Mouse (Mus musculus) ovary, postnatal 36 days (tissue): ENCODE results near the gene Zfhx3.
A peak's percentile ranks its signal among the peaks of the same experiment; 100 is the strongest.

Experiments used
- DNase-seq: peaks from one replicate; pipeline ENCODE4 v3.0.0; 2022; ENCODE audit warnings: low spot score, mixed read lengths

The Zfhx3 gene

DNA sequence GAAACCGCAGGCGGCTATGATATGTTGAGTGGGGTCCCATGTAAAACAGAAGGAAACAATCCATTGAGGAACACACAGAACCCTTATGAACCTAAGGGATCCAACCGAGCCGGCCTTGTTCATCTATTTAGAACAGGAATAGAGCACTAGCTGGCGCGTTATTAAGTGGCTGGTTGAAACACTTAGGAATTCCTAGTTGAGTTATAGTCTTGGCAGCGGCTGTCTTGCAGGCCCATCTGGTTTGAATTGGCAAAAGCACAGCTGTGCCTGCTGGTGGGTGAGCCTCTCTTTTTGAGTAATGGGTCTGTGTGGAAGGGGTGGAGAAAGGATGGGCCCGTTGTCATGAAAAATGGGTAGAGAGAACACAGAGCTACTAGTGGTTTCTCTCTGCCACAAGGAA, 610.1 kb downstream of the Zfhx3 start:
- DNase-seq = no peak

DNA sequence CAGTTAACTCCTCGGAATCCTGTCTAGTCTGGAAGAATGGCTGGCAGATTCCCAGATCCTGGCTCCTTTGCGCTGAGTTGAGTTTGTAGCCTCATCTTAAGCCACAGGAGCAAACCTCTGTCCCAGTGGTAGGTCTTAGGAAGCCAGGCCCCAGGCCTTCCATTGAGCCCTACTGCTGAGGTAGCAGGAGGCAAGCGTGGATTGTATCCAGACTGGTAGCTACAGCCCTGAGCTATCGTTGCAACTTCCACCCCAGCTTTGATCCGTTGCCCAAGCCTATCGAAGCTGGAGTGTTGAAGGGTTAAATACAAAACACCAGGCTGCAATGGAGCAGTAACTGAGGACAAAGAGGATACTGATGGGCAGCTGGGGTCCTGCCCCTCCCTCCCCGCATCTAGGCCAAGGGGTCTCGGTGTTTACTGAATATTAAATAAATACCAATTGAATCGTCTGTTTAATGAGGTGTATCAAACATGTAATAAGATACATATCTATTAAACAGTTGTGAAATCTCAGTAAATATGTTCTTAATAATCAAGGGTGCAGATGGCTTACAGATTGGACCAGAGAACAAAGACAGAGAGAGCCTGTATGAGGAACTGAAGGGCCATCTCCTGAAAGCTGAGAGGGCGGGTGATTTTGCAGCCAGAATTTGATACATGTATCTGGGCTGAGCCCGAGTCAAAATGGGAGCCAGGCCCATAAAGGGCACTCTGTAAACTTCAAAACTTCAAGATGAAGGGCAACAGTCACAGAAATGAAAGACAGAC, 611.5 kb downstream of the Zfhx3 start:
- DNase-seq = no peak

DNA sequence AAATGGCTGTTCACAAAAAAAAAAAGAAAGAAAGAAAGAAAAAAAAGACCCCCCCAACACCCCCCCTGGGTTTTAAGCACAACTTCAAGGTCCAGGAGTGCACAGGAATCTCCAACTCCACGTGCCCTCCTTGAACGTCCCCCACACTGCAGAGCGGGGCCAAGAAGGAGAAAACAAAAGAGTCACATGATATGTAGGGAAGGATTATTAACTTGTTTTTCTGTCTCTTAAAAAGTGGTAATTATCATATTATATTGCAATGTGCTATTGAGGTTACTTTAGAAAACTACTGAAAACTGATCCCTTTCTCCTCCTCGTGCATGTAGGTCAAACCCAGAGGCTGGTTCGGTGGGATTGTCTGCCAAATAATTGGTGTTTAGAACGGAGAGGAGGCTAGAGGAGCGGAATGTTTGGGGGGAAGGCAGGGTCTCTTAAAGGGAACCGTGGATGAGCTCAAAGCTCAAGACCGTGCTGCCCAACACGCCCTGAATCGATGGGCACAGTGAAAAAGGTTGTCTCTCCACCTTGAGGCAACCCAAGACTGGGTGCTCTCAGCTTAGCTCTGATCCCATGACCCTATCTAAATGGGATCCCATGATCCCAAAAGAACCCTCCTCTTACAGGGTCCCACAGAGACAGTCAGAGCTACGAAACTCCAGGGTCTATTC, 612.3 kb downstream of the Zfhx3 start:
- DNase-seq = no peak

DNA sequence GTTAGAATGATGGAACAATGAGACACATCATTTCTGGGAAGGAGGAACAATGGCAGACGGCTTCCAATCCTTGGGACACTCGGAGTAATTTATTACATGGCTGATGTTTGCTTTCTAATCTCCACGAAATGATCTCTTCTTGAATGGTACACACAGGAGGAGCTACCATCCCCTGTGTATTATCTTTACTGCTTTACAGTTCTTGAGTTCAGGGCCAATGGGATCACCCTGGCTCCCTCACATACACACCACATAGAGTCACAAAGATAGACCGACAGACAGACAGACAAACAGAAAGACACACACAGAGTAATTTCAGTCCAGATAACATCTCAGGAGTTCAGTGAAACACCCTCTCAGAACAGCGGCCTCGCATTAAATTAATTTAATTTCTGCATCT, 621.0 kb downstream of the Zfhx3 start:
- no peak for DNase-seq

DNA sequence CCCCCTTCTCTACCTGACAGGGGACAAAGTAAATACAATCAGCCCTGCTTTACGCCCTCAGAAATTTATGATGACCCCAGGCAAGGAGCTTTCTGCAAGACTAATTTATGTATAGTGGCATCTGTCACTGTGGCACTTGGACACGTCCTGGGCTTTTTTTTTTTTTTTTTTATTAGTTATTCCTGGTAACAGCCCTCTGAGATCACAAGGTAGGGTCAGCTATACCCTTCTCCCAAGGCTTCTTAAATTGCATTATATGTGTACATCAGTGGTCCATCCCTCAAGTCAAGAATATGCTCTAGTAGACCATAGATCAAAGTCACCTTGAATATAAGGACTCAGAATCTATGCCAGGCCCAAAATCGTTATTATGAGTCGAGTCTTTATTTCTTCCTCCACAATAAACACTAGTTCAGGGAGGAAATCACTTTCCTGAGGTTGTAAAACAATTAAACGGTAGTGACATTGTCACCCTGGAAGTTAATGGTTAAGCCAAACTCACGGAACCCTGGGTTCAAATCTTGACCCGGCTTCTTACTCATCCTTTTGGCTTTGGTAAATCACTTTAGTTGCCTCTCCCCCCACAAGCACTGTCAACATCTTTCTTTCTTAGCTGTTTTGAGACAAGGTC, 621.6 kb downstream of the Zfhx3 start:
- DNase-seq = no peak

DNA sequence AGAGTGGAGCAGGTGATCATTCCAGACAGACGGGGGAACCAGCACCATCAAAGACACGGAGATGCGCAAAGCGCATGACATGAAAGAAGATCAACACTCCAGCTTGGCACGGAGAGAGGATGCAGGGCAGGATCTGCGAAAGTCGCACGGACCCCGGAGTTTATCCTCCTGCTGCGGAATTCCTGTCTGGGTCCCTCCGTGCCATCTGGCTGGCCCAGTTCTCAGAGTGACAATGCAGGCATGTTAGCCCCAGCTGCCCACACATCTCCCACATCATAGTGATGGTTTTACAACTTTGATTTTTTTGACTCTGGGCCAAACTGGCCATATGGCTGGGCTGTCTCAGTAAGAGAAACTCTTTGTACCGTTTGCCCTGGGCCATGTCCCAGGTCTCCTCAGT, 623.6 kb downstream of the Zfhx3 start:
- no peak for DNase-seq

DNA sequence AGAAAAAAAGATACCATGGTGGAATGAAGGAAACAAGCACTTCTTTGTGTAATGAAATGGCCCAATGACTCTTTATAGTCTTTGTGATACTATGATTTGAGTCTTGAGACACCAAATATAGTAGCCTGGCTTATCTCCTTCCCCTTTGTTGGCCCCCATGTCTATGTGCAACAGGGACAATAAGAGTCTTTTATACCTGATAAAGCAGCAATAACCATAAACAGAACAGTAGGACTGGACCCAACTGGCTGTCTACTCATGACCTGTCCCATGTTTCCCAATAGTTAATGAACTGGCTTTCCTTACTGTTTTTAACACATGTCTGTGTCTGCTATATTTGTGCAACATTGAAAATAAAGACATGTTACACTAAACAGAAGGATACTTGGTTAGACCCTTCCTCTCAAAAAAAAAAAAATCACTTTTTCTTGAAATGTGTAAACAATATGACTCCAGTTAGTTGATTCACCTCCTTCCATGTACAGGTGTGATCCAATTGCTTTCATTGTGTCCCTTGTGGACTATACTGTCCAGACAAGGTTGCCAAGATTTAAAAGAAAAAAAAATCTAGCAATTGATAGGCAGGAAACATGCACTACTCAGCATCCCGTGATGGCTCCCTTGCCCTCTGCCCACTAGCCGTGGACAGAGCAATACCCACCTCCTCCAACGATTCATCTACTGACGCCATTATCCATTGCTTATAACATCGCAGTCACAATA, 631.0 kb downstream of the Zfhx3 start:
- no peak for DNase-seq

DNA sequence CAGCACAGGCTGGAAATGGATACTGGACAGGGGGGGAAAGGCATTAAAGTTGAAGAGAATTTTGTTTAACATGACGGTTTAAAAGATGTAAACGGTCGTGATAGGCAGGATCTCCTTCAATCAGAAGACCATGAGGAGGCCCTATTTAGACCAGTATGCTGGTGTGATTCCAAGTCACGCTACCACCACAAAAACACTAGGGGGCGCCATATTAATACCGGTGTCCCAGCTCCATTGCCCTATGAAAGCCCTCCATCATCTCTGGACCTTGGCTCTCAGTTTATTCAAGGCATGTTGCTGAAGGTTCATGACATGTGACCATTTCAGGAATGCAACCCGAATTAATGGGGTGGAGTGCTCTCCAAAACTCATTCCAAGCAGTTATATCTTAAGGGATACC, 631.7 kb downstream of the Zfhx3 start:
- peak; percentile 38 for DNase-seq

DNA sequence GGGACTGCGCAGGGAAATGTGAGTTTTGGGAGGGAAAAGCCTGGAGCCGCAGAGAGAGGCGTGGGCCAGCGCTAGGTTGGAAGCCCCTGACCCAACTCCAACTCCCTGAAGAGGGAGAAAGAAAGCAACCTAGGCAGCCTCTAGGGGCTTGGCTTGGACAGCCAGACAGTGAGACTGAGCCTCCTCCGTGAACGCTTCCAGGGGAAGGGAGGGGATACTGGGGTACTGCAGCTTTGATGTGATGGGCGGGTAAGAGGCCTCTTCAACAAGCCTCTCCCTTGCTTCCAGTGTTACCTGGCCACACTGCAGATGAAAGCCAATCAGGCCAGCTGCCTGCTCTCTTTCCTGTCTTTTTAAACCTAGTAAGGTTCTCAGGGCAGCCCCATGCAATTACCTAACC, 635.1 kb downstream of the Zfhx3 start:
- DNase-seq = no peak

DNA sequence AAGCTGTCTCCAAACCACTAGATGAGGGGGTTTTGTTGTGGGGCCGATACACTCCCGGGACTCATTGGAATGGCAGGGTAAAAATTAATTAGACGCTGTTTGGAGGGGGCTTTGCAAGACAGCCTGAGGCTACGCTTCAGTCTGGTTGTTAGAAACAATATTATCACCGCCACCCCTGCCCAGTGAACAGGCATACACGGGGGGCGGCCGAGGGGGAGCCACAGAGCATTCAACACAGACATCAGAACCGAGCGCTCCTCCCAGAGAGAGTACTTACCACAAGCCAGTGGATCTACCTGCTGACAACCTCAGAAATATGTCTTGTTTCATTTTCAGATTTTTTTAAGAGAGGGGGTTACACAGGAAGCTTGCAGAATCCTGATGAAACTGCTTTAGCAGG, 635.9 kb downstream of the Zfhx3 start:
- DNase-seq = no peak

DNA sequence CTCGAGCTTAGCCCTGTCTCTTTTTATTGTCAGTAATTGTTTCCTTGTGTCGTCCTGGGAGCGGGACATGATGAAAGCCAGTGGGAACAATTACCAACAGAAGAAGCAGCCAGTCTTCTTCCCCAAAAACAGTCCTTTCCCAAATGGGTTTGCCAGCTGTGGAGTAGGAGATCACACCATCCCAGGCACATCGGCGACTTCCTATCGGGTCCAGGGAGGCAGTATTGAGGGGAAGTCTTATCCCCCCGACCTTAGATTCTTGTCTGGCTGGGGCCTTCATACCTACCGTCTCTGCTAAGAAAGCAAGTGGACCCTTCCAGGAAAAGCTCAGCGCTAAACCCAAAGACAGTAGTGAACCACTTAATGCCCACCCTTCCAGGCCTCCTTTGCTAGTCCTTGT, 637.4 kb downstream of the Zfhx3 start:
- no peak for DNase-seq

DNA sequence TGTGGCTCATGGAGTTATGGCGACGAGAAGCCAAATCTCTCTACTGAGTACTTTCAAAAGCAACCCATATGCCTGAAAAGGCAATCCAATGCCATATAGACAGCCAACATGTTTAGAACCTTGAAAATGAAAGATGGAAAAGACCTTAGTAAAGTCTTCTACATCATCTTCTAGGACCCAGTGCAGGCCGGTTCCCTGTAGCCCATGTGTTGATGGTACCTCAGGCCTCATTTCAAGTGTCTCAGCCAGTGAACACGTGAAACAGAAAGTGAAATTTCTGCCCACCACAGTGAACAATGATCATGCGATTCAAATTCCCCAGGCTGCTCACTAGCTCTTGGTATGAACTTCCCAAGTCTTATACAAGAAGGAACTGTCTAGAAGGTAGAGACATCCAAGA, 637.9 kb downstream of the Zfhx3 start:
- no peak for DNase-seq

DNA sequence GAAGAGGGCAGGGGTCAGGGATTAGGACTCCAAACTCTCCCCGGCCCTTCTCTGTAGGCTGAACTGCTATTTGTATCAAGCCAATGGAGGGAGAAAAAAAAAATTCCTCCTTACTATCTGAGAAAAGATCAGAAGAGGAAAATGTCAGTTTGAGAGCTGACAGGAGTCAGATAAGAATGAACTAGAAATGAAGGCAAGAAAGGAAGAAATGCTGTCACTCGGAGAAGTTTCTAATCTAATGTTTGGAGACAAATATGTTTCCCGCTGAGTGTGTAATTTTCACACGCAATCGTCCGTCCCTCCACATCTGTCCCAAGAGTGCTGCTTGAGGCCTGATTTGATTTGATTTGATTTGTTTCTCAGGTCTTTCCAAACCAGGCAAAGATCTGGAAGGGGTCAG, 639.1 kb downstream of the Zfhx3 start:
- DNase-seq = no peak

DNA sequence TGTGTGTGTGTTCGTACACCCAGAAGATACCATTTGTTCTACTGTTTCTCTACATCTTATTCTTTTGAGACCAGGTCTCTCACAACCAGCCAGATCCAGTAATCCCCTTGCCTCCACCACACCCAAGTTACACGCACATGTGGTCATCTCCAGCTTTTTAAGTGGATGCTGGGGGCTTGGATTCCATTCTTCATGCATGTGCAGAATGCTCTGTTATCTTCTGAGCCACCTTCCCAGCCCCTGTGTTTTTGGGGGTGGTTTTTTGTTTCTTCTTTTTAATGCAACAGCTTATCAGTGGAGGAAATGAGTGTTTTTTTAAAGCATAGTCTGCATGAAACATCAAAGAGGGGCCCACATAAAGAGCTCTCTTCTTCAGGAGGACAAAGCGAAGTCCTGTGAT, 639.8 kb downstream of the Zfhx3 start:
- DNase-seq = no peak

DNA sequence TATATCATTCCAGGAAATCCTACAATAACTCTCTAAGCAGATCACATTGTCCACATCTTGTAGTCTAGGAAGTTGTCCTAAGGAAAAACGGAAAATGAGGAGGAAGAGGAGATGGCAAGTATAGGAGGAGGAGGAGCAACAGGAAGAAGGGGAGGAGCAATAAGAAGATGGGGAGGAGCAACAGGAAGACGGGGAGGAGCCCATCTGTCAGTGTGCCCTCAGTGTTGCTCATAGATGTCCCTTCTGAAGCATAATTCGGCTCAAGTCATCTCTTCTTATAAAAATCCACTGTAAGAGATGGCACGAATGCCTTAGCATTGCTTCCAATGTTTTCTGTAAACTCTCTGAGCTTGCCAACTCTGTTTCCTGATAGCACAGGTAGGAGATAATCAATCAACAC, 640.8 kb downstream of the Zfhx3 start:
- DNase-seq = no peak

DNA sequence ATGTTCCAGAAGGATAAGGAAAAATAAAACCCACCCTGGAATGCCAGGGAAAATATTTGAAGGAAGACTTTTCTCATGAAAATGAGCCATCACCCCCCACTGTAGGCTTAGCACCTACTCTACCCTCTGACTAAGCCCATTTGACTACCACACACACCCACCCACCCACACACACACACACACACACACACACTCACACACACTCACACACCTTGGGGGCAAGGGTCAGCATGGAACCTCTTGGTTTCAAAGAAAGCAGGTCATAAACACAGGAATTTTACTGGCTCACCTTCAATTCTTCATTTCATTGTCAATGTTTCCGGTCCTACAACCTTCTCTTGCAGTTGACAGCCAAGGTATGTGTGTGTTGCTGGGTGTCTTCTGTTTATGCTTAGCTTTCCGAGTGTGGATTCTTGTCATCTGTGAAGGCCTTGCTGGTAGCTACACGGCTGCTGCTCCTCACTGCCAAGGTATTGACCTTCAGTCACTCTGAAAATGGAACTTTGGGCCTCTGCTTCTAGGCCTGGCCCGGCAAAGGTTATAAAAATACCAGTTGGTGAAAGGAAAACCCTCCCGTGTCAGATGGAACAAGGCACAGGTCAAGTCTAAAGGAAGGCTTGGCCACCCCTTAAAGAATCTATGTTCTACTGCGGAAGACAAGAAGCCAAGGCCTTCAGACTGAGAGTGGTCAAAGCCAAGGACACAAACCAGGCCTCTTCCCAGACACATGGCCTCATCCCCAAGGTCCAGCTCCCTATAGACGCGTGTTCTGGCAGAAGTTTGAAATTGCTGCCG, 641.6 kb downstream of the Zfhx3 start:
- peak; percentile 32 for DNase-seq

DNA sequence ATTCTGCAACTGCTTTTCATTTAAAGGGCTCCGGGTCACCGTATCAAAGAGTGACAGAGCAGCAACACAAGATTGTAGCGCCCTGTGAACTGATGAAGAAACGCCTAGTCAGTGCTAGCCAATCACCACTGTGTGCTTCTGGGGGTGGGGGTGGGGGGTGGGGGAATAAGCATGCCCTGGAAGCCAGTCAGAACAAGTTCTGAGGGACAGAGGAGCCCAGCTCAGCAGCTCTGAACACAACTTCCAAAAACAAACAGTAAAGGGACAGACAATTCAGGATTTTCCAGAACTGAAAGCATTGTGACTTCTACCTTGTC, 642.2 kb downstream of the Zfhx3 start:
- DNase-seq = no peak

DNA sequence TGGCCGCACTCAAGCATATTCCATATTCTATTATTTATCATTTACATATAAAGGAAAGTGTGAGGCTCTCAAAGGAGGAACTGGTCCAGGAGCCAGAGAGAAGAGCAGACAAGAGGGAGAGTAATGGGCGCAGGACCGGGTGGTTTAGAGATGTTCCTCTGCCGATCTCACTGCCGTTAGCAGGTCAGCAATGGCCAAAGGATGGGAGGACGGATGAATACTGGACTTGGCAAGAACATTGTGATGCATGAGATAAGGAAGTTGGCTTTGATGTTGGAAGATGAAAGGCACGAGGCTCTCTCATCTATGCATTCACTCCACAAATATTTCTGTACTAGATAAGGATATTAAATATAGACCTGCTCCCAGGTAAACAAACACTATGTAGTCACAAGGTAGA, 648.6 kb downstream of the Zfhx3 start:
- DNase-seq = no peak

DNA sequence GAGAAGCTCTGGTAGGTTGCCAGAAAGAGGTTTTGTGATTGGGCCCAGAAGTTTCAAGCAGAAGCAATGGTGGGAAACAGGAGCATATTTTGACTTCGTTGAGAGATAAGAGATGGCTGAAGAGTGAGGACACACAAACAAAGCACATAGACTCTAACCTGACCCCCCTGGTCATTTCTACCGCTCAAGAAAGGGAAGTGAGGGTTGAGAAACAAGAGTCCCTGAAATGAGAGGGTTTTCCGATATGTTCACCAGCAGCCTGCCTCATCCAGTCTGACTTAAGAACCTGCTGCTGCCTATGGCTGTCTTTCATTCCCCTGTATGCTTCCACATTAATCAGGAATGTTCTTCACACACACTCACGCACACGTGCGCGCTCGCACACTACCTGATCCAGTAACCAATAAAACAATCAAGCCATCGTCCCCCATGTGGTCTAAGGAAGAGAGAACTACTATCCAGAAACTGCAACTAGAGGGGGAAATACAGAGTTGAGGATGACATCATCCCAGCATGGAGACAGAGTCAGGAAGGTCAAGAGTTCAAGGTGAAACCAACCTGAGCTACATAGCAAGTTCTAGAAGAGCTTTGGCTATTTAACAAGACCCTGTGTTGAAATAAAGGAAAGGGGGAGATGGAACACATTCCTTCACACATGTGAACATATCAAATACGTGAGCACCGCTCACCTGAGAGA, 649.7 kb downstream of the Zfhx3 start:
- DNase-seq = no peak

DNA sequence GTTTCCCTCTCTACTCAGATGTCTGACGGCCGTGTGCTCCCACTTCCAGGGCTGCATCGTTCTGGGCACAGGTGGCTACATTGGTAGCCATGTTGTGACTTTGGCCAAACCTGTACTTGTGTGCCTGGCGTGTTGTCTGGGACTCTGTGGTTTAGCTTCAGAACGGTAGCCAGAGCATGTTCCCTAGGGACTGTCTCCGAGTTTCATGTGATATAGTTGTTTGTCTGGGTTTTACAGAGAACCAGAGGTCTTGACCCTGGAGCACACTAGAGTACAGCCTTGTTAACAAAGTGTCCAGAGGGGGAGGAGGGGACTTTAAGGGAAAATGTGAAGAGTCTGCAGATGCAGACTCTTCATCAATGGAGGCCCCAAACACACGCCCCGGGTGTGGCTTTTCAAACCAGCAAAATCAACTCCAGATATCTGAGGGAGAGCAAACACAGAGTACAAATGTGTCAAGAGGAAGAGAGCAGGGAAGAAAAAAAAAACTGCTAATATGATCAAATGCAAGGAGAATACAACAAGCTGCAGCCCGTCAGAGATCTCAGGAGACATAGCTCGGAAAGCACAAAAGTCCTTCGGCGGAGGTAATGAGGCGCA, 650.6 kb downstream of the Zfhx3 start:
- no peak for DNase-seq

DNA sequence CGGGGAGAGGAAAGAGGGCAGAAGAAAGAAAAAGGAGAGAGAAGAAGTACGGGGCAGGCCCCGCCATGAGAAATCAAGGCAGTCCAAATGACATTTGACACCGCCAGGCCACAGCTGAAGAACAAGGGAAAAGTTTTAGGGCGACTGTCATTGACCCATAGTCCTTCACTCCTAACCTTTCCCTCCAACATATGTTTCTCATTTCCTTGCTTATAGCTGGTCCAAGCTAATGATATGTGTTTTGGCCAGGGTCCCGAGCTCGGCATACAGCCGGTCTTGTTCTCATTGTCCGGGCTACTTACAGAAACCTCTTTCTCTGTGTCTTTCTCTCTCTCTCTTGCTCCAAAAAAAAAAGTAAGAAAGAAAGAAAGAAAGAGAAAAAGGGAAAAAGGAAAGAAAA, 651.4 kb downstream of the Zfhx3 start:
- DNase-seq = no peak
